Mouse (Mus musculus) heart, postnatal 14 days (tissue): ENCODE data around the gene Cyp2t4. TPM values are rescaled to one million over a fixed set of nuclear protein-coding genes. Genes with fewer than 3 reads are reported as not detected.
A peak's percentile ranks its signal among the peaks of the same experiment; 100 is the strongest.

ENCODE experiments used
- DNase-seq, 2 experiments: peaks; one replicate each; pipeline ENCODE4 v3.0.0; 2021 to 2022
- intact Hi-C: fragments of 180-260 bp; cut with DNase I; formaldehyde crosslinking; loops from one replicate; pipeline ENCODE4 v1.15.1; 2025
- long read RNA-seq, 2 experiments: library from polyadenylated mRNA; stranded (forward); transcript quantifications; one replicate each; pipeline ENCODE4 v2.0.0; 2021
- total RNA-seq, 2 experiments: library from RNA; stranded (reverse); gene quantifications; 2 replicates each; pipeline ENCODE4 v1.2.3; 2021

The Cyp2t4 gene
- total RNA-seq, result not detected
- long read RNA-seq, experiment 1, result 0 reads
- long read RNA-seq, experiment 2, partial matches to known transcripts, result 0 of 2 reads
- long read RNA-seq, experiment 2, other reads (novel, unspliced or antisense), result 2 of 2 reads

GRCm38 (mm10) chr7:27153205-27153764 is at the start of gene Cyp2t4:
Cyp2t4 (plus strand) TSS chr7:27153714.
- intact Hi-C loops, result no loop called here
- DNase-seq, result peak in 1 of 2 experiments; percentile 65

GRCm38 (mm10) chr7:27104882-27105281 is 48.6 kb upstream of the Cyp2t4 start:
- no peak for DNase-seq
- intact Hi-C loops, result no loop called here

GRCm38 (mm10) chr7:27110327-27110726 is 43.2 kb upstream of the Cyp2t4 start:
- DNase-seq, result no peak
- intact Hi-C loops, result no loop called here

GRCm38 (mm10) chr7:27111038-27111437 is 42.5 kb upstream of the Cyp2t4 start:
- intact Hi-C loops, result no loop called here
- no peak for DNase-seq

- DNase-seq, result no peak
- intact Hi-C loops, result no loop called here
Measured at GRCm38 (mm10) chr7:27111987-27112386, 41.5 kb upstream of the Cyp2t4 start.

GRCm38 (mm10) chr7:27118033-27118511 is 35.4 kb upstream of the Cyp2t4 start:
- no peak for DNase-seq

GRCm38 (mm10) chr7:27119676-27120075 is 33.8 kb upstream of the Cyp2t4 start, which contains the start of gene Cyp2f2:
Cyp2f2 (plus strand) TSS chr7:27119909.
- no peak for DNase-seq
- intact Hi-C loops, result loop anchor here (10.0 kb wide), 1 partner anchor 345 kb away; no protein-coding TSS in a partner anchor

More at GRCm38 (mm10) chr7:27118033-27118511, 35.4 kb upstream of the Cyp2t4 start:
- intact Hi-C loops, result no loop called here

- DNase-seq, result no peak
- intact Hi-C loops, result loop anchor here (10.0 kb wide), 1 partner anchor 350 kb away; no protein-coding TSS in a partner anchor
Measured at GRCm38 (mm10) chr7:27124305-27124832, 29.1 kb upstream of the Cyp2t4 start.

- no peak for DNase-seq
- intact Hi-C loops, result loop anchor here (10.0 kb wide), 1 partner anchor 350 kb away; no protein-coding TSS in a partner anchor
Measured at GRCm38 (mm10) chr7:27124969-27125368, 28.5 kb upstream of the Cyp2t4 start.

- peak; percentile 11 to 38 for DNase-seq
- intact Hi-C loops, result loop anchor here (10.0 kb wide), 1 partner anchor 353 kb away; no protein-coding TSS in a partner anchor
Measured at GRCm38 (mm10) chr7:27128162-27128561, 25.4 kb upstream of the Cyp2t4 start.

GRCm38 (mm10) chr7:27128946-27129345 is 24.6 kb upstream of the Cyp2t4 start:
- intact Hi-C loops, result loop anchor here (10.0 kb wide), 1 partner anchor 354 kb away; no protein-coding TSS in a partner anchor

GRCm38 (mm10) chr7:27129811-27130210 is 23.7 kb upstream of the Cyp2t4 start:
- intact Hi-C loops, result loop anchor here (10.0 kb wide), 1 partner anchor 355 kb away; no protein-coding TSS in a partner anchor

More at GRCm38 (mm10) chr7:27128946-27129345, 24.6 kb upstream of the Cyp2t4 start:
- no peak for DNase-seq

GRCm38 (mm10) chr7:27130521-27131370 is 22.8 kb upstream of the Cyp2t4 start:
- intact Hi-C loops, result no loop called here
- no peak for DNase-seq

More at GRCm38 (mm10) chr7:27129811-27130210, 23.7 kb upstream of the Cyp2t4 start:
- no peak for DNase-seq

- DNase-seq, result no peak
- intact Hi-C loops, result no loop called here
Measured at GRCm38 (mm10) chr7:27131387-27131786, 22.1 kb upstream of the Cyp2t4 start.

GRCm38 (mm10) chr7:27132588-27132987 is 20.9 kb upstream of the Cyp2t4 start:
- intact Hi-C loops, result loop anchor here (2.0 kb wide), 1 partner anchor 144 kb away; no protein-coding TSS in a partner anchor
- DNase-seq, result peak; percentile 51 to 71

GRCm38 (mm10) chr7:27133156-27133555 is 20.4 kb upstream of the Cyp2t4 start:
- intact Hi-C loops, result loop anchor here (2.0 kb wide), 1 partner anchor 144 kb away; no protein-coding TSS in a partner anchor
- peak in 1 of 2 experiments; percentile 34 for DNase-seq

- intact Hi-C loops, result loop anchor here (2.0 kb wide), 1 partner anchor 143 kb away; no protein-coding TSS in a partner anchor
- DNase-seq, result no peak
Measured at GRCm38 (mm10) chr7:27133757-27134156, 19.8 kb upstream of the Cyp2t4 start.

- no peak for DNase-seq
- intact Hi-C loops, result no loop called here
Measured at GRCm38 (mm10) chr7:27136410-27136996, 17.0 kb upstream of the Cyp2t4 start.

- intact Hi-C loops, result loop anchor here (5.0 kb wide), 1 partner anchor 131 kb away; no protein-coding TSS in a partner anchor
- DNase-seq, result no peak
Measured at GRCm38 (mm10) chr7:27156005-27156404, 2.5 kb downstream of the Cyp2t4 start.

GRCm38 (mm10) chr7:27158171-27158570 is 4.7 kb downstream of the Cyp2t4 start:
- intact Hi-C loops, result loop anchor here (2.0 to 5.0 kb wide), 2 partner anchors 75 to 129 kb away; partner anchors contain the start of gene Coq8b

More at GRCm38 (mm10) chr7:27158171-27158570, 4.7 kb downstream of the Cyp2t4 start:
- DNase-seq, result no peak
